Mouse (Mus musculus) midbrain, embryonic 11.5 days (tissue): Measurements from ENCODE around the gene Pcbp3. TPM values are rescaled to one million over a fixed set of nuclear protein-coding genes. Genes with fewer than 3 reads are reported as not detected.

ENCODE experiments used
- ATAC-seq: fragments of 200-750 bp; cut with Nextera tagmentation; 2 replicates; pipeline ENCODE4 v1.8.0; 2017; ENCODE audit warnings: moderate TSS enrichment, moderate library complexity; ENCODE audit not compliant: low FRiP score
- DNase-seq: peaks from one replicate; pipeline ENCODE4 v3.0.0; 2015; ENCODE audit warnings: low spot score; ENCODE audit errors: missing footprints
- H3K27ac ChIP-seq: fragments of 300-500 bp; sonication (generic); 2 replicates; pipeline ENCODE4 v1.5.1; 2014; ENCODE audit warnings: low read depth, low read length
- H3K27me3 ChIP-seq: fragments of 300-500 bp; sonication (generic); 2 replicates; pipeline ENCODE4 v1.6.1; 2014; ENCODE audit warnings: mild to moderate bottlenecking, low read length, moderate library complexity, mixed read lengths; ENCODE audit not compliant: control insufficient read depth, insufficient read depth
- H3K36me3 ChIP-seq: fragments of 300-500 bp; sonication (generic); 2 replicates; pipeline ENCODE4 v1.6.1; 2014; ENCODE audit warnings: mild to moderate bottlenecking, low read length, moderate library complexity, mixed read lengths; ENCODE audit not compliant: control insufficient read depth, insufficient read depth
- H3K4me1 ChIP-seq: fragments of 300-500 bp; sonication (generic); 2 replicates; pipeline ENCODE4 v1.6.1; 2014; ENCODE audit warnings: low read length; ENCODE audit not compliant: control insufficient read depth, insufficient read depth
- H3K4me2 ChIP-seq: fragments of 300-500 bp; sonication (generic); 2 replicates; pipeline ENCODE4 v1.6.1; 2014; ENCODE audit warnings: mild to moderate bottlenecking, moderate library complexity
- H3K4me3 ChIP-seq: fragments of 300-500 bp; sonication (generic); 2 replicates; pipeline ENCODE4 v1.5.1; 2014; ENCODE audit warnings: low read depth, low read length
- H3K9ac ChIP-seq: fragments of 300-500 bp; sonication (generic); 2 replicates; pipeline ENCODE4 v1.6.1; 2014; ENCODE audit warnings: low read length
- H3K9me3 ChIP-seq: fragments of 300-500 bp; sonication (generic); 2 replicates; pipeline ENCODE4 v1.6.1; 2016; ENCODE audit warnings: low read length; ENCODE audit not compliant: control insufficient read depth
- WGBS: fragments of 180-500 bp; shearing (Covaris S2); extraction: QIAGEN DNeasy Blood & Tissue Kit; methylation state at CpG from one replicate; pipeline ENCODE4 v1.1.7; 2014; 5-methylcytosine and 5-hydroxymethylcytosine counted together
- polyA plus RNA-seq: library from polyadenylated mRNA; unstranded; fragments of >200 nt; fragmentation: Nextera tagmentation; extraction: Ambion mirVana; gene quantifications from 2 replicates; pipeline ENCODE4 v1.2.1, GENCODE M21; 2014

The Pcbp3 gene
- polyA plus RNA-seq, 1 experiment from 2014 or later = 41.5 TPM

DNA sequence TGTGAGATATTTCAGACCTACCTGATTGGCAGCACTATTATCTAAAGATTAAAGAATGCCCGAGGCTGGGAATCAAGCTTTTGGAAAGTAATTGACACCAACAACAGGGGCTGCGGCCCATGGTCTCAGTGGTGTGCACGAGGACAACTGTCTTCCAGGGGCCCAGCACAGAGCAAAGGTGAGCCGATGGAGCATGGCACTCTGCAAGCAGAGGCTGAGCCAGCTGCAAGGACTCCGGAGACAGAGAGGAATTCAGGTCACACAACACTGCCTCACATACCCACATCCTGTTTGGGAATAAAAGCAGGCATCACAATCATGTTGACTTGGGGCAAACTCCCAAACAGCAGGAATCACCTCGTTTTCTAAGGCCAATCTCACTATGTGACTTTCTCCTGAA, 5.5 kb downstream of the Pcbp3 start:
- H3K36me3 ChIP-seq = no peaks in the 10 kb centered on the region
- no peak overlapping the region for H3K4me2 ChIP-seq
- no peaks in the 10 kb centered on the region for H3K9me3 ChIP-seq
- no peaks in the 10 kb centered on the region for H3K27me3 ChIP-seq
- 16% methylated on average over 6 of the region's 6 CpGs for WGBS
- no peak for ATAC-seq
- H3K9ac ChIP-seq = no peak overlapping the region
- no peak for DNase-seq
- no peak overlapping the region for H3K4me3 ChIP-seq
- no peak overlapping the region for H3K27ac ChIP-seq
- peaks cover 14% of the 10 kb centered on the region for H3K4me1 ChIP-seq

DNA sequence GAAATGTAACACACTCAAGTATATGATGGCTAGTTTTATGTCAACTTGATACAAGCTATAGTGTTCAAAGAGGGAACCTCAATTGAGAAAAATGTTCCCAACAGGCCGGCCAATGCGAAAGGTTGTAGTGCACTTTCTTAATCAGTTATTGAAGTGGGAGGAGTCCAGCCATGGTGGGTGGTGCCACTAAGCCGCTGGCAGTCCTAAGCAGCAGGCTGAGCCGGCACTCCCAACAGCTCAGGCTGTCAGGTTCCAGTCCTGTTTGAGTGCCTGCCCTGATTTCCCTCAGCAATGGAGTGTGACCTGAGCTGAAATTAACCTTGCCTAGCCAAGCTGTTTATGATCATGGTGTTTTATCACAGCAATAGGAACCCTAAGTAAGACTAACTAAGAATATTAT, 20.6 kb downstream of the Pcbp3 start:
- Histone ChIP-seq H3K9me3 (no peaks in the 10 kb centered on the region), H3K4me2 (no peak overlapping the region), H3K27ac (no peak overlapping the region), H3K27me3 (no peaks in the 10 kb centered on the region), H3K4me3 (no peak overlapping the region), H3K9ac (no peak overlapping the region), H3K36me3 (no peaks in the 10 kb centered on the region), H3K4me1 (no peaks in the 10 kb centered on the region)
- no peak for ATAC-seq
- no peak for DNase-seq
- WGBS = 59% methylated on average over 4 of the region's 4 CpGs

DNA sequence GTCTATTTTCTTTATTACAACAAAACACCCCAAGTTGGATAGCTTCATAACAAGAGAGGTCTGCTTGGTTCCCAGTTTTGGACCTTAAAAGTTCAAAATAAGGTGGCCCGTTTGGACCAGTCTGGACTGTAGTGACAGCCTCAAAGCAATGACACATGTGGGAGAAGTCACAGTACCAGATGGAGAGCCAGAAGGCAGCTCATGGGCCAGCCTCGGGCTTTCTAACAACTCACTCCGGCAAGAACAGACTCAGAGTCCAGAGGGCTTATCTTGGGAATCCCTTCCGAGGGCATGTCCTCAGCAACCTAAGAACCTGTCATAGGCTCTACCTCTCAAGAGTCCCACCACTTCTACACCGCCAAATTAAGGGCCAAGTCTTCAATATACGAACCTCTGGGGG, 24.9 kb downstream of the Pcbp3 start:
- H3K27ac ChIP-seq = no peak overlapping the region
- no peaks in the 10 kb centered on the region for H3K4me1 ChIP-seq
- no peak overlapping the region for H3K4me3 ChIP-seq
- no peaks in the 10 kb centered on the region for H3K36me3 ChIP-seq
- ATAC-seq (no peak), DNase-seq (no peak)
- no peak overlapping the region for H3K9ac ChIP-seq
- H3K4me2 ChIP-seq = no peak overlapping the region
- H3K9me3 ChIP-seq = no peaks in the 10 kb centered on the region
- H3K27me3 ChIP-seq = no peaks in the 10 kb centered on the region
- WGBS = 95% methylated on average over 6 of the region's 6 CpGs

DNA sequence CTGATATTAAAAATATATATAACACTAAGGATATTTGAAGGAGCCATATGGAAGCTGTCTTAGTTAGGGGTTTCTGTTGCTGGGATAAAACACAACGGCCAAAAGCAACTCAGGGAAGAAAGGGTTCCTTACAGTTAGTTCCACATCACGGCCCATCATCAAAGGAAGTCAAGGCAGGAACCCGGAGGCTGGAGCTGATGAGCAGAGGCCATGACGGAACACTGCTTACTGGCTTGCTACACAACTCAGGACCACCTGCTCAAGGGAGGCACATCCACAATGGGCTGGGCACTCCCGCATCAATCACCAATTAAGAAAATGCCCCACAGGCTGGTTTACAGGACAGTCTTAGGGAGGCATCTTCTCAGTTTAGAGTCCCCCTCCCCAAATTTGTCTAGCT, 26.9 kb downstream of the Pcbp3 start:
- Histone ChIP-seq H3K36me3 (no peaks in the 10 kb centered on the region), H3K27me3 (no peaks in the 10 kb centered on the region), H3K9ac (no peak overlapping the region), H3K4me2 (no peak overlapping the region), H3K9me3 (no peaks in the 10 kb centered on the region), H3K27ac (no peak overlapping the region), H3K4me3 (no peak overlapping the region), H3K4me1 (no peaks in the 10 kb centered on the region)
- WGBS = 76% methylated on average over 5 of the region's 5 CpGs
- ATAC-seq (no peak), DNase-seq (no peak)

DNA sequence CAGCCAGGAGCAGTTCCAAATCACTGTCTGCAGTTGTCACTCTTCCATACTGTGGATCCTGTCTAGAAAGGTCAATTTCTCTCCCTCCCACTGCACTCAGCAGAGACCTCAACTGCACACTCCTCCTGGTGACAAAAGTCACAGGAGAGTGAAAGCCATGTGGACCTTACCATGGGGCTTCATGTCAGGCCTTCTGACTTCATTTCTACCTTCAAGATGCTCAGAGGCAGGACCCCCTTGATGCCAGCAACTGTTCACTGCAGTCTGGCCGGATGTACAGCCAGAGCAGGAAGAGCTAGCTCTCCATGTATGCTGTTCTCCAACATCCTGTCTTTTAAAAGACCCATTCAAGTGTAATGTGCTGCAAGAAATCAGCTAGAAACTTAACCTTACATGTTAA, 29.9 kb downstream of the Pcbp3 start:
- Histone ChIP-seq H3K27ac (no peak overlapping the region), H3K27me3 (no peaks in the 10 kb centered on the region), H3K9me3 (no peaks in the 10 kb centered on the region), H3K4me2 (no peak overlapping the region), H3K4me3 (no peak overlapping the region), H3K9ac (no peak overlapping the region), H3K4me1 (no peaks in the 10 kb centered on the region), H3K36me3 (no peaks in the 10 kb centered on the region)
- ATAC-seq (no peak), DNase-seq (no peak)
- 86% methylated on average over 1 of the region's 1 CpGs for WGBS

DNA sequence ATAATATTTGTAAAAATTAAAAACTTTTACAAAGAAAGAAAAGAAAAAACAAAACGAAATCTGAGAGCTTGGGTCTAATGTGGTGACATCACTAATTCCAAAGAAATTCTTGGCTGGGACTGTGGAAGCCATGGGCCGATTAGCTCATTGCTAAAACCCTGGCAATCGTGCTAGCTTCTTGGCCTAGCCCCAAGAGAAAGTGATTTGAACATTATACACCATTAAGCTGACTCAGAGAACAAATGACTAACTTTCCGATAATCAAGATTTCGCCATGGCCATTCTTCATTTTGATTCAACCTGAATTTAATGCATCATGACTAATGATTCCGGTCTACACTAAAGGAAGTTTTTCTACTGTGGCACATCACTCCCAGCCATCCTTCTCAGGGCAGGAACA, 30.6 kb downstream of the Pcbp3 start:
- 91% methylated on average over 6 of the region's 6 CpGs for WGBS
- Histone ChIP-seq H3K27me3 (no peaks in the 10 kb centered on the region), H3K36me3 (no peaks in the 10 kb centered on the region), H3K4me2 (no peak overlapping the region), H3K4me1 (no peaks in the 10 kb centered on the region), H3K9me3 (no peaks in the 10 kb centered on the region), H3K27ac (no peak overlapping the region), H3K9ac (no peak overlapping the region), H3K4me3 (no peak overlapping the region)
- no peak for DNase-seq
- no peak for ATAC-seq

DNA sequence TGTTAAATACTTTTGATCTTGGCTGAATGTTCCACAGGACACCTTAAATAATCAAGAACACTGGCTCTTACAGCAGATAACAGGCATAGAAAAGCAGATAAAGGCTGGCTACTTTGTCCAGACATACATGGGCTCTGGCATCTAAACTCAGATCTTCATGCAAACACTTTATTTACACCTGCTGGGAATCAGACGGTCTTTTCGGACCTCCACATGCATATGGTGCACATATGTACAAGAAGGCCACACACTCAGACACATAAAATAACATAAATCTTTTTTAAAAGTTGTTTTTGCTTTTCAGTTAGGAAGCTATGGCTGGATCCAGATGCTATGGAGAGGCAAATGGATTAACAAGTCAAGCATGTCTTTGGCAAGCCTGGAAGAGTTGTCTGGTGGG, 37.2 kb downstream of the Pcbp3 start:
- Histone ChIP-seq H3K27ac (no peak overlapping the region), H3K36me3 (no peaks in the 10 kb centered on the region), H3K9me3 (no peaks in the 10 kb centered on the region), H3K9ac (no peak overlapping the region), H3K4me2 (no peak overlapping the region), H3K27me3 (no peaks in the 10 kb centered on the region), H3K4me3 (no peak overlapping the region), H3K4me1 (no peaks in the 10 kb centered on the region)
- ATAC-seq = no peak
- 97% methylated on average over 2 of the region's 2 CpGs for WGBS
- DNase-seq = peak; percentile 51

DNA sequence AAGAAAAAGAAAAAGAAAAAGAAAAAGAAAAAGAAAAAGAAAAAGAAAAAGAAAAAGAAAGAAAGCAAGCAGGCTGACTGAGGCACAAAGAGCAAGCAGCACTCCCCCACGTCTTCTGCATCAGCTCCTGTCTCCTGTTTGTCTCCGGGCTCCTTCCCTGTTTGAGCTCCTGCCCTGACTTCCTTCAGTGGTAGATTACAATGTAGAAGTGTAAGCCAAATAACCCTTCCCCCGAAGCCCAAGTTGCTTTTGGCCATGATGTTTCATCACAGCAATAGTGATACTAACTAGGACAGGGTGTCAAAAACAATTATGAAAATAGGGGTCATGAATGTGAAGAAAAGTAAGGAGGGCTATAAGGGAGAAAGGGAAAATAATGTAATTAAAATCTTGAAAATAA, 43.6 kb downstream of the Pcbp3 start:
- Histone ChIP-seq H3K4me2 (no peak overlapping the region), H3K4me1 (no peaks in the 10 kb centered on the region), H3K4me3 (no peak overlapping the region), H3K27me3 (no peaks in the 10 kb centered on the region), H3K9me3 (peaks cover 7% of the 10 kb centered on the region; the same call in 1 of the 2 replicates), H3K9ac (no peak overlapping the region), H3K36me3 (no peaks in the 10 kb centered on the region), H3K27ac (no peak overlapping the region)
- DNase-seq (peak; percentile 70), ATAC-seq (no peak)
- WGBS = 92% methylated on average over 3 of the region's 3 CpGs

DNA sequence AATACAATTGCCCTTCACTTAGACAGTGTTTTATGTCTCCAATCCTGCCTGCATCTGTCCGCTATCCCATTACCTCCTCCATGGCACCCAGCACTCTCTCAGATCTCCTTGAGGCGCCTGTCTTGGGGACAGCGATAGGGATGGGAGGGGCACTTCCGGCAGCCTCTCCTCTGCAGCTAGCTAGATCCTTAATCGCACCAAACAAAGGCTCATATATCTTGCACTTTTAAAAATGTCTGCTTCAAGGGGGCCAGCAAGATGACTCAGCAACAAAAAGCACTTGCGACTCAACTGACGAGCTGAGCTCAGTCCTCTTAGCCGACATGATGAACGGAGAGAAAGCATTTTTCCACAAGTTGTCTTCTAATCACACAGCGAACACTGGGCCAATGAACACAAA, 55.3 kb downstream of the Pcbp3 start:
- no peak overlapping the region for H3K9ac ChIP-seq
- H3K36me3 ChIP-seq = no peaks in the 10 kb centered on the region
- peaks cover 10% of the 10 kb centered on the region for H3K4me1 ChIP-seq
- no peaks in the 10 kb centered on the region for H3K9me3 ChIP-seq
- DNase-seq (no peak), ATAC-seq (no peak)
- H3K27ac ChIP-seq = no peak overlapping the region
- no peak overlapping the region for H3K4me3 ChIP-seq
- no peaks in the 10 kb centered on the region for H3K27me3 ChIP-seq
- 88% methylated on average over 10 of the region's 10 CpGs for WGBS
- H3K4me2 ChIP-seq = no peak overlapping the region

DNA sequence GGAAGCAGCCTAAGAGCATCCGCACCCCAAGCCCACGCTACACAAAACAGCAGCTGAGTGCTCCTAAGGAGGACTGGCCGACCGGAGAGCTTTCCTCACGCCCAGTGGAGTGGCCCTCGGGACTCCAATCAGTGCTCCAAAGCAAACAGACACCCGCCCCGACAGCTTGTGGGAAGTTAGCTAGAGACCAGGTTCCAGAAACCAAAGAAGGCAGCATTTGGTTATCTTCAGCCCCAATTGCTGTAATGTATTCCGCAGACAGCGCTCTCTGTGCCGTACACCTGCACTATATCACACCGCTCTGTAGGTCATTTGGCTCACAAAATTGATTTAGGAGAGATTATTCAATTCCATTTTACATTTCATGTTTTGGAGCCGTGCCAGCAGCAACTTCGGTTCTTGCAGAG, 55.7 kb downstream of the Pcbp3 start:
- H3K9me3 ChIP-seq = no peaks in the 10 kb centered on the region
- 88% methylated on average over 14 of the region's 14 CpGs for WGBS
- no peak overlapping the region for H3K4me2 ChIP-seq
- DNase-seq = peak; percentile 68
- peaks cover 10% of the 10 kb centered on the region for H3K4me1 ChIP-seq
- no peak overlapping the region for H3K9ac ChIP-seq
- H3K4me3 ChIP-seq = no peak overlapping the region
- no peaks in the 10 kb centered on the region for H3K36me3 ChIP-seq
- no peak for ATAC-seq
- H3K27me3 ChIP-seq = no peaks in the 10 kb centered on the region
- H3K27ac ChIP-seq = no peak overlapping the region; the same call in 1 of the 2 replicates
